ENCODE assay signal across 23 mouse cellular contexts in the genomic region with DNA sequence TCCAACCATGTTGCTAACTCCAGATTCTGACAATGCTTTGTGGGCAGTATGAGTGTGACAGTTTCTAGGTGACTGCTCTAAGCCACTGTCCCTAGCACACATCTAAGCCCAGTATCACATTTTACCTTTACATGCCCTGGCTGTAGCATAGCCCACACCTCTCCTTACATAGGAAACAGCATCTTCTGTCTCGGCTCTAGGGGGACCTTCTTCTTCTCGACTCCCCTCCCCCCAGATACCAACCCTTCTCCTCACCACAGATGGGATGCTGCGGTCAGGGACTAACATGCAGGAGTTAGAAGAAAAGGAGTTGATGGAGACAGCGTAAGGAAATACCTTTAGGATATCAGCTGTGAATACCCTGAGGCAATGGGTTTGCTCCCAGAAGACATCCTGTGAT.
"Had no signal": no experiment of that assay in that cellular context is flagged by ENCODE, and none has a peak within 500 bp of the region (broad histone marks: within the 10 kb centered on the region; RNA-seq: fewer than 3 reads in every experiment).

No protein-coding gene starts in this region.

- H3K4me1 ChIP-seq: heart, embryonic 15.5 days; hindbrain, embryonic 10.5 days; hindbrain, embryonic 12.5 days; kidney, embryonic 15.5 days; liver, embryonic 13.5 days had no signal

- H3K4me3 ChIP-seq: heart, adult 2 months; heart, embryonic 13.5 days; heart, embryonic 15.5 days; hindbrain, embryonic 10.5 days; hindbrain, embryonic 12.5 days; kidney, embryonic 15.5 days; limb, embryonic 12.5 days; liver, embryonic 13.5 days had no signal

- H3K27ac ChIP-seq: heart, adult 2 months; heart, embryonic 13.5 days; heart, embryonic 15.5 days; hindbrain, embryonic 10.5 days; hindbrain, embryonic 12.5 days; hindbrain, embryonic 14.5 days; kidney, postnatal 0 days; limb, embryonic 12.5 days; liver, embryonic 13.5 days had no signal

- DNase-seq: gastrocnemius, postnatal 14 days; gastrocnemius, postnatal 36 days; heart, adult 2 months; heart, postnatal 14 days; heart, postnatal 36 days; kidney, adult 11 months; kidney, adult 2 months; kidney, adult 9 months; kidney, postnatal 14 days; kidney, postnatal 36 days; layer of hippocampus, adult 9-11 months; layer of hippocampus, postnatal 36 days; left cerebral cortex, postnatal 4 days; liver; liver, embryonic 13.5 days had no signal

- H3K36me3 ChIP-seq: heart, embryonic 15.5 days; hindbrain, embryonic 10.5 days; hindbrain, embryonic 12.5 days; kidney, embryonic 15.5 days; limb, embryonic 12.5 days; liver, embryonic 13.5 days had no signal

- H3K9me3 ChIP-seq: heart, embryonic 13.5 days; heart, embryonic 15.5 days; hindbrain, embryonic 10.5 days; hindbrain, embryonic 12.5 days; kidney, embryonic 15.5 days; limb, embryonic 12.5 days; liver, embryonic 13.5 days had no signal

- H3K27me3 ChIP-seq: heart, embryonic 13.5 days; heart, embryonic 15.5 days; hindbrain, embryonic 12.5 days; kidney, embryonic 15.5 days; limb, embryonic 12.5 days; liver, embryonic 13.5 days had no signal
